Mouse (Mus musculus): ENCODE data around the gene Cldn6. TPM values are rescaled to one million over a fixed set of nuclear protein-coding genes. Genes with fewer than 3 reads are reported as not detected.

The Cldn6 gene
- not detected for total RNA-seq (2021)

- intact Hi-C loops (cut with DNase I): no loop called here
- no peak for DNase-seq (ENCODE audit: low spot score in 2 of 2)
Measured at GRCm38 (mm10) chr17:23679127-23679835, at the start of gene Cldn6. Gene Cldn6 (plus strand): TSS chr17:23679249.

GRCm38 (mm10) chr17:23630195-23631020, 48.6 kb upstream of the Cldn6 start:
- intact Hi-C loops (cut with DNase I): no loop called here
- DNase-seq (ENCODE audit: low spot score in 2 of 2): peak; percentile 84 to 86

- intact Hi-C loops (cut with DNase I): no loop called here
- no peak for DNase-seq (ENCODE audit: low spot score in 2 of 2)
Measured at GRCm38 (mm10) chr17:23631241-23631640, 47.8 kb upstream of the Cldn6 start.

- no peak for DNase-seq (ENCODE audit: low spot score in 2 of 2)
Measured at GRCm38 (mm10) chr17:23644613-23645495, 34.2 kb upstream of the Cldn6 start, which contains the start of gene Mmp25. Gene Mmp25 (minus strand): TSS chr17:23645277.

GRCm38 (mm10) chr17:23645894-23646293, 33.2 kb upstream of the Cldn6 start:
- intact Hi-C loops (cut with DNase I): no loop called here
- DNase-seq (ENCODE audit: low spot score in 2 of 2): no peak

More at GRCm38 (mm10) chr17:23644613-23645495, 34.2 kb upstream of the Cldn6 start, which contains the start of gene Mmp25:
- intact Hi-C loops (cut with DNase I): no loop called here

GRCm38 (mm10) chr17:23651363-23651762, 27.7 kb upstream of the Cldn6 start:
- DNase-seq (ENCODE audit: low spot score in 2 of 2): no peak

GRCm38 (mm10) chr17:23653324-23653723, 25.7 kb upstream of the Cldn6 start:
- no peak for DNase-seq (ENCODE audit: low spot score in 2 of 2)
- intact Hi-C loops (cut with DNase I): no loop called here

More at GRCm38 (mm10) chr17:23651363-23651762, 27.7 kb upstream of the Cldn6 start:
- intact Hi-C loops (cut with DNase I): no loop called here

GRCm38 (mm10) chr17:23654001-23654400, 25.0 kb upstream of the Cldn6 start:
- no peak for DNase-seq (ENCODE audit: low spot score in 2 of 2)
- intact Hi-C loops (cut with DNase I): no loop called here

GRCm38 (mm10) chr17:23654410-23654809, 24.6 kb upstream of the Cldn6 start:
- intact Hi-C loops (cut with DNase I): no loop called here
- DNase-seq (ENCODE audit: low spot score in 2 of 2): no peak

GRCm38 (mm10) chr17:23658450-23658849, 20.6 kb upstream of the Cldn6 start:
- intact Hi-C loops (cut with DNase I): no loop called here
- no peak for DNase-seq (ENCODE audit: low spot score in 2 of 2)

- no peak for DNase-seq (ENCODE audit: low spot score in 2 of 2)
- intact Hi-C loops (cut with DNase I): no loop called here
Measured at GRCm38 (mm10) chr17:23660117-23660875, 18.8 kb upstream of the Cldn6 start, which contains the start of gene Bicdl2. Gene Bicdl2 (plus strand): TSS chr17:23660506.

- no peak for DNase-seq (ENCODE audit: low spot score in 2 of 2)
- intact Hi-C loops (cut with DNase I): no loop called here
Measured at GRCm38 (mm10) chr17:23660876-23661200, 18.2 kb upstream of the Cldn6 start.

- DNase-seq (ENCODE audit: low spot score in 2 of 2): no peak
- intact Hi-C loops (cut with DNase I): no loop called here
Measured at GRCm38 (mm10) chr17:23661526-23661925, 17.5 kb upstream of the Cldn6 start.

GRCm38 (mm10) chr17:23664556-23665021, 14.5 kb upstream of the Cldn6 start:
- intact Hi-C loops (cut with DNase I): no loop called here
- DNase-seq (ENCODE audit: low spot score in 2 of 2): no peak

- intact Hi-C loops (cut with DNase I): no loop called here
- no peak for DNase-seq (ENCODE audit: low spot score in 2 of 2)
Measured at GRCm38 (mm10) chr17:23665511-23665910, 13.5 kb upstream of the Cldn6 start.

GRCm38 (mm10) chr17:23670516-23671074, 8.5 kb upstream of the Cldn6 start:
- intact Hi-C loops (cut with DNase I): loop anchor here (5.0 kb wide), 1 partner anchor 37 kb away; no protein-coding TSS in a partner anchor
- no peak for DNase-seq (ENCODE audit: low spot score in 2 of 2)

GRCm38 (mm10) chr17:23671519-23671918, 7.5 kb upstream of the Cldn6 start:
- DNase-seq (ENCODE audit: low spot score in 2 of 2): no peak
- intact Hi-C loops (cut with DNase I): loop anchor here (5.0 kb wide), 1 partner anchor 36 kb away; no protein-coding TSS in a partner anchor

- no peak for DNase-seq (ENCODE audit: low spot score in 2 of 2)
- intact Hi-C loops (cut with DNase I): loop anchor here (5.0 kb wide), 1 partner anchor 35 kb away; no protein-coding TSS in a partner anchor
Measured at GRCm38 (mm10) chr17:23672761-23673160, 6.3 kb upstream of the Cldn6 start.

Measured in left cerebral cortex, postnatal 36 days (tissue).